Mouse (Mus musculus) limb, embryonic 13.5 days (tissue): Measurements from ENCODE around the gene Spns3. TPM values are rescaled to one million over a fixed set of nuclear protein-coding genes. Genes with fewer than 3 reads are reported as not detected.

Experiments
- ATAC-seq: fragments of 200-750 bp; cut with Nextera tagmentation; 2 replicates; pipeline ENCODE4 v1.8.0; 2017; ENCODE audit warnings: low read depth, moderate number of reproducible peaks, moderate TSS enrichment; ENCODE audit not compliant: low FRiP score
- H3K27ac ChIP-seq: fragments of 300-500 bp; sonication (generic); 2 replicates; pipeline ENCODE4 v1.5.1; 2015; ENCODE audit warnings: inconsistent platforms, mild to moderate bottlenecking, moderate library complexity
- H3K27me3 ChIP-seq: fragments of 300-500 bp; sonication (generic); 2 replicates; pipeline ENCODE4 v1.6.1; 2015; ENCODE audit warnings: mild to moderate bottlenecking, inconsistent platforms
- H3K36me3 ChIP-seq: fragments of 300-500 bp; sonication (generic); 2 replicates; pipeline ENCODE4 v1.6.1; 2015; ENCODE audit warnings: inconsistent platforms, mild to moderate bottlenecking, moderate library complexity
- H3K4me1 ChIP-seq: fragments of 300-500 bp; sonication (generic); 2 replicates; pipeline ENCODE4 v1.6.1; 2015; ENCODE audit warnings: inconsistent platforms
- H3K4me2 ChIP-seq: fragments of 300-500 bp; sonication (generic); replicated peaks from 2 replicates; pipeline ENCODE4 v1.6.1; 2015; ENCODE audit warnings: inconsistent platforms, mild to moderate bottlenecking, moderate library complexity
- H3K4me3 ChIP-seq: fragments of 300-500 bp; sonication (generic); 2 replicates; pipeline ENCODE4 v1.5.1; 2015; ENCODE audit warnings: moderate library complexity, mild to moderate bottlenecking, inconsistent platforms
- H3K9ac ChIP-seq: fragments of 300-500 bp; sonication (generic); 2 replicates; pipeline ENCODE4 v1.6.1; 2015; ENCODE audit warnings: mild to moderate bottlenecking, inconsistent platforms
- H3K9me3 ChIP-seq: fragments of 300-500 bp; sonication (generic); 2 replicates; pipeline ENCODE4 v1.6.1; 2016; ENCODE audit warnings: inconsistent platforms
- WGBS: fragments of 180-500 bp; shearing (Covaris S2); methylation state at CpG from one replicate; pipeline ENCODE4 v1.1.7; 2015; 5-methylcytosine and 5-hydroxymethylcytosine counted together
- polyA plus RNA-seq: library from polyadenylated mRNA; unstranded; fragments of >200 nt; fragmentation: Nextera tagmentation; extraction: Ambion mirVana; gene quantifications from 2 replicates; pipeline ENCODE4 v1.2.1, GENCODE M21; 2015

Gene Spns3
- polyA plus RNA-seq, 1 experiment from 2014 or later: 0.20 TPM

- WGBS: 96% methylated on average over 1 of the region's 1 CpGs
- Histone ChIP-seq H3K27me3 (peaks cover 31% of the 10 kb centered on the region), H3K9ac (no peak overlapping the region), H3K4me3 (no peak overlapping the region), H3K36me3 (no peaks in the 10 kb centered on the region), H3K4me1 (peaks cover 12% of the 10 kb centered on the region; the same call in 1 of the 2 replicates), H3K27ac (no peak overlapping the region), H3K9me3 (no peaks in the 10 kb centered on the region), H3K4me2 (no peak overlapping the region)
- no peak for ATAC-seq
These were observed 23.5 kb upstream of the Spns3 start for GRCm38 (mm10) chr11:72573819-72574218.

DNA sequence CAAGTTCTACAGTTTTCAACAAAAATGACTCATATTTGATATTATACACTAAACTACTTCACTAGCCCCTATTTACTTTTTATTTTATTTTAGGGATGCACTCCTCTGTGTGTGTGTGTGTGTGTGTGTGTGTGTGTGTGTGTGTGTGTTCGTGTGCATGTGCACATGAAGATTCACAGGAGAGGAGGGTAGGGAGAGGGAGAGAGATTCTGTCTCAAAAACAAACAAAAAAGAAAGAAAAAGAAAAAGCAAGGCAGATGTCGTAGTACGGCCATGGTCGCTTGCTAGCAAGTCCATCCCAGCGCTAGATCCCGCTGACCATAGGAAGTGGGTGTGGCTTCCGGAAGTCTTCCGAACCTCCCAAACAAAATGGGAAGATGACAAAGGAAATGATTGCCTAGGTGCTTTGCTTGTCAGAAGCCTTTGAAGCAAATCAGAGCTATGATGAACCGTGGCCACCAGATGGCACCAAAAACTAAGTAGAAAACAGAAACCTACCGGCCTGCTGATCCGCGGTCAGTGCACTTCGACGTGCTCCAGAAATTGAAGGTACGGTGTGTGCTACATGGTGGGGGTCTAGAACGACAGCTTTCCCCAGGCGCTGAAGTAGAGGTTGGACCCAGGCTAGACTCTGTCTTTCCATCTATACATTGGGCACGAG, 20.1 kb upstream of the Spns3 start:
- Histone ChIP-seq H3K27ac (no peak overlapping the region), H3K9me3 (no peaks in the 10 kb centered on the region), H3K4me3 (peak overlapping the region; percentile 17), H3K27me3 (peaks cover 7% of the 10 kb centered on the region; the same call in 1 of the 2 replicates), H3K4me1 (no peaks in the 10 kb centered on the region), H3K36me3 (no peaks in the 10 kb centered on the region), H3K4me2 (peak overlapping the region; percentile 45), H3K9ac (no peak overlapping the region)
- ATAC-seq: peak; percentile 61; the same call in 1 of the 2 replicates
- WGBS: 4% methylated on average over 18 of the region's 18 CpGs

DNA sequence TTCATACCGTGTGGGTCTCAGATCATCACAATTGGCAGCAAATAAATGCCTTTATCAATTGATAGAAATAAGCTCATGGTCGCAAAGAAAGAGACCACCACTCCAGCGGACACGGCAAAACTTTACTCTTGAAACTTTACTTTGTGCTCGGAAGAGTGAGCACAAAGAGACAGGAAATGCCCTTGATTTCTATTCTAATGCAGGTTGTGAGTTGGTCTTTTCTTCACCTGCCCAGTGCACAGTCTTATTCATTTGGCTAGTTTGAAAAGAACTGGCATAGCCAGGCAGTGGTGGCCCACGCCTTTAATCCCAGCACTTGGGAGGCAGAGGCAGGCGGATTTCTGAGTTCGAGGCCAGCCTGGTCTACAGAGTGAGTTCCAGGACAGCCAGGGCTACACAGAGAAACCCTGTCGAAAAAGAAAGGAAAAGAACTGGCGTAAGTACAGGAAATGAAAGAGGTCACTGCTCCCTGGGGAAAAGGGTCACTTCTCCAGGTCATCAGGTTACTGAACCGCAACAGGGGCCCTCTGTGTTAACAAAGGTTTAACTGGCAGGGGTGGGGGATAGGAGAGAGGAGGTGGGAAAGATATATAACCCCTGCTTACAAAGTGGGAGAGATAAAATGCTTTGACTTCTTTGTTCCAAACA, 19.5 kb upstream of the Spns3 start:
- ATAC-seq: no peak
- H3K4me3 ChIP-seq: no peak overlapping the region
- H3K27me3 ChIP-seq: peaks cover 7% of the 10 kb centered on the region; the same call in 1 of the 2 replicates
- no peak overlapping the region for H3K27ac ChIP-seq
- H3K36me3 ChIP-seq: no peaks in the 10 kb centered on the region
- 73% methylated on average over 11 of the region's 11 CpGs for WGBS
- no peaks in the 10 kb centered on the region for H3K9me3 ChIP-seq
- no peak overlapping the region for H3K9ac ChIP-seq
- H3K4me1 ChIP-seq: no peaks in the 10 kb centered on the region
- no peak overlapping the region for H3K4me2 ChIP-seq

- no peaks in the 10 kb centered on the region for H3K9me3 ChIP-seq
- no peaks in the 10 kb centered on the region for H3K4me1 ChIP-seq
- ATAC-seq: no peak
- H3K4me2 ChIP-seq: no peak overlapping the region
- H3K9ac ChIP-seq: no peak overlapping the region
- H3K4me3 ChIP-seq: no peak overlapping the region
- no peaks in the 10 kb centered on the region for H3K36me3 ChIP-seq
- 50% methylated on average over 8 of the region's 8 CpGs for WGBS
- H3K27me3 ChIP-seq: peaks cover 7% of the 10 kb centered on the region; the same call in 1 of the 2 replicates
- no peak overlapping the region for H3K27ac ChIP-seq
These were observed 18.7 kb upstream of the Spns3 start for GRCm38 (mm10) chr11:72569051-72569450.

GRCm38 (mm10) chr11:72566816-72567338, 16.6 kb upstream of the Spns3 start:
- no peak overlapping the region for H3K4me2 ChIP-seq
- no peak for ATAC-seq
- H3K9ac ChIP-seq: no peak overlapping the region
- peaks cover 7% of the 10 kb centered on the region; the same call in 1 of the 2 replicates for H3K27me3 ChIP-seq
- H3K9me3 ChIP-seq: no peaks in the 10 kb centered on the region
- no peaks in the 10 kb centered on the region for H3K4me1 ChIP-seq
- H3K4me3 ChIP-seq: no peak overlapping the region
- H3K36me3 ChIP-seq: no peaks in the 10 kb centered on the region
- WGBS: 51% methylated on average over 10 of the region's 10 CpGs
- H3K27ac ChIP-seq: no peak overlapping the region

GRCm38 (mm10) chr11:72566304-72566703, 16.0 kb upstream of the Spns3 start:
- peaks cover 4% of the 10 kb centered on the region; the same call in 1 of the 2 replicates for H3K27me3 ChIP-seq
- ATAC-seq: no peak
- no peaks in the 10 kb centered on the region for H3K36me3 ChIP-seq
- no peak overlapping the region for H3K9ac ChIP-seq
- no peaks in the 10 kb centered on the region for H3K9me3 ChIP-seq
- no peaks in the 10 kb centered on the region for H3K4me1 ChIP-seq
- 69% methylated on average over 7 of the region's 7 CpGs for WGBS
- no peak overlapping the region for H3K27ac ChIP-seq
- no peak overlapping the region for H3K4me3 ChIP-seq
- H3K4me2 ChIP-seq: no peak overlapping the region

- Histone ChIP-seq H3K9me3 (no peaks in the 10 kb centered on the region), H3K4me1 (no peaks in the 10 kb centered on the region), H3K9ac (no peak overlapping the region), H3K27me3 (no peaks in the 10 kb centered on the region), H3K36me3 (no peaks in the 10 kb centered on the region), H3K27ac (no peak overlapping the region), H3K4me2 (no peak overlapping the region), H3K4me3 (no peak overlapping the region)
- WGBS: 24% methylated on average over 6 of the region's 6 CpGs
- ATAC-seq: no peak
These were observed 14.0 kb upstream of the Spns3 start for GRCm38 (mm10) chr11:72564232-72564807.

- WGBS: 65% methylated on average over 3 of the region's 3 CpGs
These were observed 10.4 kb upstream of the Spns3 start for GRCm38 (mm10) chr11:72560661-72561060.

DNA sequence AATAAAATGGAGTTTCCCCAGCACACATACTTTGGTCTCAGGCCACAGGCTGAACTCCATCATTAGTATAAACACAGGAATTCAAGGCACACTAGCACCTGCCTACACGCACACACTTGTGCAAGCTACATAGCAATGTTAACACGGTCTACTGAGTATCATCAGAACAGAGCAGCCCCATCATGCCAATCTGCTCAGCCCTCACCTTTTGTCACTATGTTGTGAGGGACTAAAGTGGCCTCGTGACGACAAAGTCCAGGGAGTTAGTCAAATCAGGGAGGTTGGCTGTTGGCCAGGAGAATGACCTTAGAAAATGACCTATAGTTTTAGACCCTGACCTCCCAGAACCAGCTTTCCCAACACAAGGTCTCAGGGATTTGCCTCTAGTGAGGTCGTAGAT, 7.8 kb upstream of the Spns3 start:
- H3K9me3 ChIP-seq: no peaks in the 10 kb centered on the region
- H3K27ac ChIP-seq: no peak overlapping the region
- H3K4me3 ChIP-seq: no peak overlapping the region
- 73% methylated on average over 5 of the region's 5 CpGs for WGBS
- no peaks in the 10 kb centered on the region for H3K27me3 ChIP-seq
- no peaks in the 10 kb centered on the region for H3K4me1 ChIP-seq
- ATAC-seq: no peak
- no peaks in the 10 kb centered on the region for H3K36me3 ChIP-seq
- H3K4me2 ChIP-seq: no peak overlapping the region
- no peak overlapping the region for H3K9ac ChIP-seq

More at GRCm38 (mm10) chr11:72560661-72561060, 10.4 kb upstream of the Spns3 start:
- no peaks in the 10 kb centered on the region for H3K27me3 ChIP-seq
- H3K9ac ChIP-seq: no peak overlapping the region
- H3K4me1 ChIP-seq: no peaks in the 10 kb centered on the region
- no peak overlapping the region for H3K4me3 ChIP-seq
- H3K36me3 ChIP-seq: no peaks in the 10 kb centered on the region
- no peaks in the 10 kb centered on the region for H3K9me3 ChIP-seq
- no peak overlapping the region for H3K4me2 ChIP-seq
- H3K27ac ChIP-seq: no peak overlapping the region
- no peak for ATAC-seq

GRCm38 (mm10) chr11:72556953-72557352, 6.6 kb upstream of the Spns3 start:
- Histone ChIP-seq H3K36me3 (no peaks in the 10 kb centered on the region), H3K9me3 (no peaks in the 10 kb centered on the region), H3K4me3 (no peak overlapping the region), H3K4me2 (no peak overlapping the region), H3K27ac (no peak overlapping the region), H3K27me3 (no peaks in the 10 kb centered on the region), H3K4me1 (no peaks in the 10 kb centered on the region), H3K9ac (no peak overlapping the region)
- 68% methylated on average over 2 of the region's 2 CpGs for WGBS
- no peak for ATAC-seq

DNA sequence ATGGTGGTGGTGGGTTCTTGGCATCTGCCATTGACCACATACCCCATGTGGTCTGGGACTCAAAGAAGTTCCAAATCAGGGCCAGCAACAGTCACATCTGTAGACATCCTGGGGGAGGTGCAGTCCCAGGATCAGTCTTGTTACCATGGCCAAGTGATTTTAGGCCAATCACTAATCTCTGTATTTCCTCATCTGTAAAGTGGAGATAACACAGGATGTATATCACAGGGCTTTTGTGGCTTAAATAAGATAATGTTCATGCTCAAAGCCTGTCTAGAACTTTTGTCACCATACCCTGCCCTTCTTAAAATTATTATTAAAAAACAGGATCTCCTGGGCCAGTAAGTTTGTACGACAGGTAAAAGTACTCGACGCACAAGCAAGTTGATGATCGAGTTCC, 6.2 kb upstream of the Spns3 start:
- Histone ChIP-seq H3K36me3 (no peaks in the 10 kb centered on the region), H3K9ac (no peak overlapping the region), H3K4me2 (no peak overlapping the region), H3K4me3 (no peak overlapping the region), H3K9me3 (no peaks in the 10 kb centered on the region), H3K4me1 (no peaks in the 10 kb centered on the region), H3K27ac (no peak overlapping the region), H3K27me3 (no peaks in the 10 kb centered on the region)
- WGBS: 91% methylated on average over 4 of the region's 4 CpGs
- no peak for ATAC-seq

GRCm38 (mm10) chr11:72551531-72552105, 1.3 kb upstream of the Spns3 start:
- Histone ChIP-seq H3K4me2 (no peak overlapping the region), H3K4me1 (no peaks in the 10 kb centered on the region), H3K27ac (no peak overlapping the region), H3K4me3 (no peak overlapping the region), H3K27me3 (no peaks in the 10 kb centered on the region), H3K9me3 (no peaks in the 10 kb centered on the region), H3K9ac (no peak overlapping the region), H3K36me3 (no peaks in the 10 kb centered on the region)
- 74% methylated on average over 7 of the region's 7 CpGs for WGBS
- ATAC-seq: no peak
